Mouse (Mus musculus): Measurements from ENCODE around the gene 2010111I01Rik.

- TF ChIP-seq CTCF (conservative IDR thresholded peaks at IDR 0.05; ENCODE audit: insufficient read depth, insufficient read length, low read depth, low read length) = no peak
- TF ChIP-seq POLR2A (IDR thresholded peaks at IDR 0.05; ENCODE audit: low read depth, low read length) = no peak
These were observed 190.3 kb downstream of the 2010111I01Rik start for GRCm38 (mm10) chr13:63154851-63155571.

Data from kidney, adult 2 months (tissue).